Mouse (Mus musculus) NIH3T3 (cell line): ENCODE results near the gene Gramd4.

Source experiments
- DNase-seq: peaks from one replicate; pipeline ENCODE4 v3.0.0-alpha.2; 2012; ENCODE audit warnings: low read depth

The Gramd4 gene

DNA sequence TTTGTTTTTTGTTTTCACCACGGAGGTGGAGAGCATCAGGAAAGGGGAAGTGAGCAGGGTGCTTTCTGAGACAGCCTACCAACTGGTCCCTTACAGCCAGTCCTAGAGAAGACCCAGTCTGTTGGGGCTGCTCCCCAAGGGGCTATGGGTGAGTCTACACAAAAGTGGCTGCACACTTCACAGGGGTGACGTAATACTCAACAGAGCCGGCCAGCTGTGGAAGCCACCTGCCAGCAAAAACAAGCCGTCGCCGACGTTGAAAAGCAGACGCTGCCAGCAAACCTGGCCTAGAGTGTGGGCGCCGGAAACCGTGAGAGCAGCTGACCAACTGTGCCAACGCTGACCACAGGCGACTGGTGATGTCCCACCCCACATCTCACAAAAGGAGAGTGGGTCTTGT, 125.2 kb downstream of the Gramd4 start:
- no peak for DNase-seq

DNA sequence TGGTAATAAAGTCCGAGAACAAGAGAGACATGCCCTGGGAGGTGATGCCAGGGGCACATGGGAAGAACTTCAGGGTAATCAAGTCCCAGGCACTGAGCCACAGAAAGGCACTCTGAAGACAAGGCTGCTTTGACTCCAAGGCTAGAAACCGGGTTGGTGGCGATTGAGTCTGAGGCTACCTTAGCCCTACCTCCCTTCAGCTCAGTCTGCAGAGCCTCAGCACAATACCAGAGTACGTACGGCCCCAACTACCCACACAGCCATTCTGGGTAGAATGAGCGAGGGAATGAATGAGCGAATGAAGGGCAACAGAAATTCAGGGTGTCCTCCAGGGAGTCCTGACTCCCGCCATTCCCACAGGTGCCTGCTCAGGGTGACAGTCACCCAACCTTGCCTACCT, 126.0 kb downstream of the Gramd4 start:
- no peak for DNase-seq

DNA sequence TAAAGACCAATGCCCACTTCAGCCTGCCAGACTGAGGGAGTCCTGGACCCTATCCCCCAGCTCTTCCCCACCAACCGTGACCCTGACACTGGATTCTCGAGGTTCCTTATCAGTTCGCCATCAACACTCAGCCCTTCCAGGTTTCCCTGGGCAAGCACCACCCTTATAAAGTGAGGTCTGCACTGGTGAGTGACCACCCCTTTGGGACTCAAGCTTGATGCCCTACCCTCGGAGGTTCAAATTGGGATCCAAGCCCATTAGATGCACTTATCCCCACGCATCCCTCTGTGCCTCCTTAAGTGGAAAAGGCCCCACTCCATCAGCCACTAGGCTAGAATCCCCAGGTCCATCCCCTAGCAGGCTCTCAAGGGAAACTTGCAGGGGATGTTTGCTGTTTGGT, 126.6 kb downstream of the Gramd4 start:
- DNase-seq, result no peak

DNA sequence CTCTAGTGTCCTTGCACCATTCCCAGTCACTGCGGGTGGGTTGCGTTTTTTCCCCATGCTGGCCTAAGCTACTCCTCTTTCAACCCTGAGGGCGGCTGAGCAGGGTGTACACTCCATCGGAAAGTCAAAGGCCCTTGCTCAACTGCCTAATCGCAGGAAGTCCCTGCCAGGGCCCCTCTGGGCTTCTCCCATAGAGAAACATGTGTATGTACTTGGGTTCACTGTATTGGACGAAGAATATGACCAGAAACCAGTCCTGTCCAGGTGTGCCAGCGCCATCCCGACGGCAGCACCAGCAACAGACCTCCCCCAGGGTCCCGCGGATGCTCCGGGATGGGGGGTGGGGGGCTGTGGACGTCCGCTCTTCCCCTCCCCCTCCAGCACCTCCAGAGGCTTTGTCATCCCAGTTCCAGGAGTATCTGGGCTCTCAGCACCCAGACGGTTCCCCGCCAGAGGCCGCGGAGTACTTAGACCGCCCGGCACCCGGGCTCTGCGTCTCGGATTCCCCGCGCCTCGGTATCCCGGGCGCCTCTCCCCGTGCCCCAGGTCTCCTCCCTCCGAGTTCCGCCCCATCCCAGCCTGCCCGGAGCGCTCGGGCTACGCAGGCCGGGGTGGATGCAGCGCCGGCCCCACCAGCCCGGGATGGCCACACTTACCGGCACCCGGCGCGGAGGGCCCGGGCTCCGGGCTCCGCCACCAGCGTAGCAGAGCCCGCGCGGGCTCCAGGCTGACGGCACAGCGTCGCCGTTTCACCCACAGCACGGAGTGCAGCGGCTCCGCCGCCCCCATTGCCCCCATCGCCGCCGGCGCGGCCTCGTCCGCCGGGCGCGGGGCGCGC, 127.6 kb downstream of the Gramd4 start:
- DNase-seq, result peak; percentile 64

DNA sequence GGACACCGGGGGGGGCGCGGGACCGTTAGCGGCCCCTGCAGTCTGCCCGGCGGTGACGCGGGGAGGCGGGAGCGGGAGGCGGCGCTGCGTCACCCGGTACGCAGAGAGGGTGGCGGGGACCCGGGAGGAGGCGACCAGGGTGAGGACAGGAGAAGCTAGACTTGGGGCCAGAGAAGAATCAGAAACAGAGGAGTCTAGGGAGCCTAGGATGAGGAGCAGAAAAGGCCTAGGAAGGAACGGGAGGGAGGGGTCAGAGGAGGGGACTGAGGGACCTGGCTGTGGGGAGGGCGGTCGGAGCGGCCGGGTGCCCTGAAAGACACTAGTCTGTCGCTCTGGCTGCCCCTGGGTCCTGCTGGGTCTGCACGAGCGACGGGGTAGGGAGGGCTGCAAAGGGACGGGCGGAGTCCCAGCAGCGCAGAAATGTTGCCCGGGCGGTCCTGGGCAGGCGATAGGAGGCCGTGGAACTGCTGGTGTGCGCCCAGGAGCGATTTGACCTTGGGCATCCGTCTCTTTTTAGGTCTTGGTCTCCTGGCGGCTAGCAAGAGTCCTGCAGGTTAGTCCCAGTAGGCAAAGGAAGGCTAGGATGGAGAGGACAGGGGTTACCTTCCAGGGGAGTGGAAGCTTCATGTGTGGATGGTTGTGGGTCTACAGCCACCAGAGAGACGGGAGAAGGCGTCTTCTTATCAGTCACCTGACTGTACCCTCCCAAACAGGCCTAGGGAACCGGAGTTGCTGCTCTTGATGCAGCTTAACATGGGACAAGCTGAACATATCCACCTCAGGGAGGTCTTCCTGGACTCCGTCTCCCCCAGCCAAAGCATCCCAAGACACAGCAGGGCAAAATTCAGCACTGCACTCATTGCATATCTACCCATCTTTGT, 128.4 kb downstream of the Gramd4 start, which contains the start of gene Cerk:
Gene Cerk, minus strand, starts transcription at position 453 of the 881 bp plus-strand sequence.
- peak; percentile 68 for DNase-seq

DNA sequence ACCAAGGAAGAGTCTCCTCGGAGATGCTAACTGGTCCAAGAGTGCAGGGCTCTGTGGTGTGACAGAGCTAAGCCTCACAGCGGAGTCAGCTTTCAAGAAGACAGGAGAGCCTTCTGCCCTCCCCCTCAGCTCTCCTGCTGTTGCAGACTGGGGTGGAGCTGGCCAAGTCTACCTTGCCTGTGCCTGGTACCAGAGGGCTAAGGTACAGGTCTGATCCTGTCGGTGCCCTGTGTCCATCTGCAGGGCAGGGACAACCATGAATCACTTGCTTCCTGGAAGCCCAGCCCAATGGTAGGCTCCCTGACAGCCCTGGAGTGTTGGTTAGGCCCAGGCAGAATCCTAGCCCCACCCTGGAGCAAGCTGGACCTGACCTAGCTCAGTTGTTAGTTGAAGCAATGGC, 129.2 kb downstream of the Gramd4 start:
- no peak for DNase-seq
